Mouse (Mus musculus) lung, embryonic 15.5 days (tissue): Measurements from ENCODE around the gene Optc. TPM values are rescaled to one million over a fixed set of nuclear protein-coding genes. Genes with fewer than 3 reads are reported as not detected.

Source experiments
- ATAC-seq: fragments of 200-750 bp; cut with Nextera tagmentation; 2 replicates; pipeline ENCODE4 v1.8.0; 2017; ENCODE audit warnings: moderate number of reproducible peaks, borderline replicate concordance; ENCODE audit not compliant: low FRiP score, low TSS enrichment; ENCODE audit errors: extremely low read depth
- H3K27ac ChIP-seq: fragments of 300-500 bp; sonication (generic); 2 replicates; pipeline ENCODE4 v1.5.1; 2015; ENCODE audit warnings: moderate library complexity, mild to moderate bottlenecking, inconsistent platforms
- H3K27me3 ChIP-seq: fragments of 300-500 bp; sonication (generic); 2 replicates; pipeline ENCODE4 v1.6.1; 2015; ENCODE audit warnings: inconsistent platforms
- H3K36me3 ChIP-seq: fragments of 300-500 bp; sonication (generic); 2 replicates; pipeline ENCODE4 v1.6.1; 2015; ENCODE audit warnings: inconsistent platforms
- H3K4me1 ChIP-seq: fragments of 300-500 bp; sonication (generic); 2 replicates; pipeline ENCODE4 v1.6.1; 2015; ENCODE audit warnings: inconsistent platforms
- H3K4me2 ChIP-seq: fragments of 300-500 bp; sonication (generic); 2 replicates; pipeline ENCODE4 v1.6.1; 2015; ENCODE audit warnings: inconsistent platforms, mild to moderate bottlenecking, moderate library complexity
- H3K4me3 ChIP-seq: fragments of 300-500 bp; sonication (generic); 2 replicates; pipeline ENCODE4 v1.5.1; 2015; ENCODE audit warnings: mild to moderate bottlenecking, inconsistent platforms
- H3K9ac ChIP-seq: fragments of 300-500 bp; sonication (generic); 2 replicates; pipeline ENCODE4 v1.6.1; 2015; ENCODE audit warnings: inconsistent platforms
- H3K9me3 ChIP-seq: fragments of 300-500 bp; sonication (generic); 2 replicates; pipeline ENCODE4 v1.6.1; 2016; ENCODE audit warnings: inconsistent platforms
- WGBS: fragments of 180-500 bp; shearing (Covaris S2); methylation state at CpG from one replicate; pipeline ENCODE4 v1.1.7; 2015; 5-methylcytosine and 5-hydroxymethylcytosine counted together
- polyA plus RNA-seq: library from polyadenylated mRNA; unstranded; fragments of >200 nt; fragmentation: Nextera tagmentation; extraction: Ambion mirVana; gene quantifications from 2 replicates; pipeline ENCODE4 v1.2.1, GENCODE M21; 2015

Gene Optc
- polyA plus RNA-seq, 1 experiment from 2014 or later: 0.81 TPM

- no peak overlapping the region for H3K4me3 ChIP-seq
- no peaks in the 10 kb centered on the region for H3K27me3 ChIP-seq
- no peaks in the 10 kb centered on the region for H3K9me3 ChIP-seq
- no peak for ATAC-seq
- no peak overlapping the region for H3K27ac ChIP-seq
- H3K4me1 ChIP-seq: 0 out of 2 replicates have a peak, but pooled peaks cover 11% of the 10 kb centered on the region
- no peak overlapping the region for H3K9ac ChIP-seq
- WGBS: 71% methylated on average over 10 of the region's 10 CpGs
- H3K4me2 ChIP-seq: no peak overlapping the region
- H3K36me3 ChIP-seq: no peaks in the 10 kb centered on the region
Observed at GRCm38 (mm10) chr1:133934354-133934963, 26.7 kb upstream of the Optc start.

GRCm38 (mm10) chr1:133933301-133934195 lies 25.7 kb upstream of the Optc start:
- no peak overlapping the region for H3K27ac ChIP-seq
- H3K4me2 ChIP-seq: no peak overlapping the region
- 54% methylated on average over 14 of the region's 14 CpGs for WGBS
- no peaks in the 10 kb centered on the region for H3K9me3 ChIP-seq
- 0 out of 2 replicates have a peak, but pooled peaks cover 11% of the 10 kb centered on the region for H3K4me1 ChIP-seq
- no peaks in the 10 kb centered on the region for H3K36me3 ChIP-seq
- H3K9ac ChIP-seq: no peak overlapping the region
- H3K27me3 ChIP-seq: no peaks in the 10 kb centered on the region
- H3K4me3 ChIP-seq: no peak overlapping the region
- no peak for ATAC-seq

GRCm38 (mm10) chr1:133929980-133930379 lies 22.2 kb upstream of the Optc start:
- Histone ChIP-seq H3K4me1 (0 out of 2 replicates have a peak, but pooled peaks cover 10% of the 10 kb centered on the region), H3K4me3 (no peak overlapping the region), H3K27me3 (no peaks in the 10 kb centered on the region), H3K9me3 (no peaks in the 10 kb centered on the region), H3K4me2 (no peak overlapping the region), H3K27ac (no peak overlapping the region), H3K9ac (no peak overlapping the region), H3K36me3 (no peaks in the 10 kb centered on the region)
- 41% methylated on average over 3 of the region's 3 CpGs for WGBS
- ATAC-seq: no peak

DNA sequence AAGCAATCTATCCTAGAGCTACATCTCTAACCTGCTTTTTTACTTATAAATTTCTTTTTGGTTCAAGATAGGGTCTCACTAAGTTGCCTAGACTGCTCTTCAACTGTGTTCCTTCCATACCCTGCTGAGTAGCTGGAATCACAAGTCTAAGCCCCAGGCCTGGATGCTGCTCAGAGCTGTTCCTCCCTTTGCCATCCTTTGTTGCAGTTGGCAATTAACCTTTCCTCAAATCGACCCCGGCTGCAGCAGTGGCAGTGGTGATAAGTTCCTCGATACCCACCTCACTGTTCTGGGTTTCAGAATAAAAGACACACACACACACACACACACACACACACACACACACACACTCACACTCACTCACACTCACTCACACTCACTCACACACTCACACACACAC lies 17.4 kb upstream of the Optc start:
- no peak overlapping the region for H3K27ac ChIP-seq
- H3K36me3 ChIP-seq: no peaks in the 10 kb centered on the region
- H3K4me1 ChIP-seq: peaks cover 28% of the 10 kb centered on the region
- 94% methylated on average over 3 of the region's 3 CpGs for WGBS
- no peak overlapping the region for H3K9ac ChIP-seq
- H3K4me3 ChIP-seq: no peak overlapping the region
- H3K4me2 ChIP-seq: no peak overlapping the region
- ATAC-seq: no peak
- H3K9me3 ChIP-seq: no peaks in the 10 kb centered on the region
- H3K27me3 ChIP-seq: no peaks in the 10 kb centered on the region

DNA sequence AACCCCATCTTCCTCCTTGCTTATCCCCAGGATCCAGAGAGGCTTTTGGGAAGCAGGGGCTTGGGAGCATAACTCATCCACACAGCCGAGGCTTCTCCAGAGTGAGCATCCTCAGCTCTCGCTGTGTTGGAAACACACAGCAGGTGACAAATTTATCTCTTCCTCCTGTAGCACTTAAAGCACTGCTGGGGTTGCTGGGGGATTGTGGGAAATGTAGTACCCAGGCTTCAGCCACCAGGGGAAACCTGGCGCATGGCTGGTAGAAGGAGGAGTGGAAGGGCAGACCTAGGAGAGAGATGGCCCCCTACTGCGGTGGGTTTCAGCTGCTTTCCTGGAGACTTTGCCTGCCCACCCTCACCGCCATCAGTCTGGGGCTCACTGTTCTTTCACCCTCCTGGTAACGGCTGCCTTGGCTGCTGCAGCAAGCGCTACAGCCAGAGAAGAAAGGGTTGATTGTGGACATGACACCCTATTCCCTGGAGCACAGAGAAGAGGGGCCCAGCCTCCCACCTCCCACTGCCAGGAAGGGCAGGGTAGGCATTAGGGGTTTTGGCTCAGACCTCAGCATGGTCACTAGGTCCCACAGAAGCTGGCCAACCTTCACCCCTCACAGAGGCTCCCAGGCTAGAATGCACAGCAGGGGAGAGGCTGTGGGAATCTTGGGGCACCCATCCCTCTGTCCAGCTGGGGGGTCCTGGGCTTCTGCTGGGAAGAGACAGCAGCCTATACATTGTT lies 16.5 kb upstream of the Optc start:
- ATAC-seq: no peak
- Histone ChIP-seq H3K9me3 (no peaks in the 10 kb centered on the region), H3K4me3 (no peak overlapping the region), H3K27ac (no peak overlapping the region), H3K36me3 (no peaks in the 10 kb centered on the region), H3K4me1 (peaks cover 37% of the 10 kb centered on the region), H3K4me2 (no peak overlapping the region), H3K9ac (no peak overlapping the region), H3K27me3 (no peaks in the 10 kb centered on the region)
- WGBS: 40% methylated on average over 7 of the region's 7 CpGs

- H3K9ac ChIP-seq: no peak overlapping the region
- no peak overlapping the region for H3K4me3 ChIP-seq
- H3K27me3 ChIP-seq: no peaks in the 10 kb centered on the region
- no peaks in the 10 kb centered on the region for H3K36me3 ChIP-seq
- H3K4me2 ChIP-seq: no peak overlapping the region
- peaks cover 49% of the 10 kb centered on the region for H3K4me1 ChIP-seq
- H3K27ac ChIP-seq: 0 out of 2 replicates have a peak overlapping the region, but pooled peaks have one; percentile 95
- WGBS: 86% methylated on average over 5 of the region's 5 CpGs
- no peaks in the 10 kb centered on the region for H3K9me3 ChIP-seq
- ATAC-seq: no peak
Observed at GRCm38 (mm10) chr1:133923071-133923470, 15.3 kb upstream of the Optc start.

DNA sequence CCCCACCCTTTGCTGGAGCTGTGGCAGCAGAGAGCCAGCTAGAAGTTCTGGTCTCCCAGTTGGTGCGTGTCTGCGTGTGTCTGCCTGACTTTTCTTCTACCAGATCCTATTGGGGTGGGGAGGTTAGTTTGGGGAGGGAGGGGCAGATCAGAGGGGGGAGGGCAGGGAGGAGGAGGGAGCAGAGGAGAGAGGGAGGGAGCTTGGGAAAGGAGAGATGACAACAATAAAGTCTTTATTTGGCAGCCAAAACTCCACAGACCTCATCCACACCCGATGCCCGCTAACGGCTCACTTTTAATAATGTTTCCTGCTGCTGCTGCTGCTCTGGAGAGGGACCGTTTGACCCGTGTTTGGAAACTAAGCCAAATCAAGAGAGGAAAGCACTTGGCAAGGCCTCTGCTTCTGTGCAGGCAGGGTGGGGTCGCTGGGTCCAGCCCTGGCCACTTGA lies 13.5 kb upstream of the Optc start, which contains the start of gene Prelp:
Gene Prelp (minus strand): TSS at position 111 of the 448 bp plus-strand sequence.
- H3K36me3 ChIP-seq: no peaks in the 10 kb centered on the region
- H3K27me3 ChIP-seq: no peaks in the 10 kb centered on the region
- peak within 1 kb of the TSS; percentile 49 for H3K4me2 ChIP-seq
- WGBS: 3% methylated on average over 8 of the region's 8 CpGs
- peak within 1 kb of the TSS; percentile 95 for H3K27ac ChIP-seq
- H3K4me1 ChIP-seq: peaks cover 67% of the 10 kb centered on the region
- peak; percentile 53; the same call in 1 of the 2 replicates for ATAC-seq
- H3K9me3 ChIP-seq: no peaks in the 10 kb centered on the region
- H3K4me3 ChIP-seq: peak within 1 kb of the TSS; percentile 26
- H3K9ac ChIP-seq: peak within 1 kb of the TSS; percentile 23; the same call in 1 of the 2 replicates

GRCm38 (mm10) chr1:133920876-133921275 lies 13.1 kb upstream of the Optc start:
- Histone ChIP-seq H3K9ac (peak overlapping the region; percentile 23; the same call in 1 of the 2 replicates), H3K4me3 (peak overlapping the region; percentile 26), H3K4me2 (peak overlapping the region; percentile 49), H3K9me3 (no peaks in the 10 kb centered on the region), H3K27ac (peak overlapping the region; percentile 95), H3K36me3 (no peaks in the 10 kb centered on the region), H3K4me1 (peaks cover 71% of the 10 kb centered on the region), H3K27me3 (no peaks in the 10 kb centered on the region)
- ATAC-seq: 0 out of 2 replicates have a peak, but pooled peaks have one; percentile 19
- WGBS: 23% methylated on average over 3 of the region's 3 CpGs

- Histone ChIP-seq H3K9me3 (no peaks in the 10 kb centered on the region), H3K4me3 (peak overlapping the region; percentile 26; the same call in 1 of the 2 replicates), H3K27ac (peak overlapping the region; percentile 95), H3K9ac (no peak overlapping the region), H3K4me2 (peak overlapping the region; percentile 49), H3K4me1 (peaks cover 76% of the 10 kb centered on the region), H3K27me3 (no peaks in the 10 kb centered on the region), H3K36me3 (no peaks in the 10 kb centered on the region)
- 0 out of 2 replicates have a peak, but pooled peaks have one; percentile 6 for ATAC-seq
- whole genome bisulfite sequencing: 19% methylated on average over 3 of the region's 3 CpGs
Observed at GRCm38 (mm10) chr1:133920401-133920800, 12.6 kb upstream of the Optc start.

DNA sequence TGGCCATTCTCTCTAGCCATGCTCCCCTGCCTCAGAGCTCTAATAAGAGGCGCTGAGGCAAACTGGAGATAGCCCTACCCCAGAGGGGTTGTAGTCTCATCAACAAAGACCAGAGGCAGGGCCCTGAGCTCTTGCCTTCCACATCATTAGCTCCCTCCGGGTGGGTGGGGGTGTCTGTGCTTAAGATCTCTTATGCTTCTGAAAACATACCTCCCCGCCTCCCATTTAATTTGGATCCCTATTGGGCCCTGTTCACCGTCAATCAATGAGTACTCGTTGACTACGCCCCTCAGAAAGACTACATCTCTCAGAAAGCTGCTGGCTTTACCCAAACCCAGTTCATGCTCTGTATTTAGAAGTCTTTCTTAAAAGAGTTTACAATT lies 10.3 kb upstream of the Optc start:
- peak overlapping the region; percentile 95 for H3K27ac ChIP-seq
- H3K9me3 ChIP-seq: no peaks in the 10 kb centered on the region
- H3K4me2 ChIP-seq: peak overlapping the region; percentile 49
- H3K36me3 ChIP-seq: 0 out of 2 replicates have a peak, but pooled peaks cover 3% of the 10 kb centered on the region
- H3K27me3 ChIP-seq: no peaks in the 10 kb centered on the region
- peaks cover 82% of the 10 kb centered on the region for H3K4me1 ChIP-seq
- 41% methylated on average over 6 of the region's 6 CpGs for WGBS
- H3K4me3 ChIP-seq: no peak overlapping the region
- ATAC-seq: no peak
- H3K9ac ChIP-seq: 0 out of 2 replicates have a peak overlapping the region, but pooled peaks have one; percentile 1

GRCm38 (mm10) chr1:133917456-133918087 lies 9.8 kb upstream of the Optc start:
- Histone ChIP-seq H3K36me3 (0 out of 2 replicates have a peak, but pooled peaks cover 3% of the 10 kb centered on the region), H3K9me3 (no peaks in the 10 kb centered on the region), H3K27me3 (no peaks in the 10 kb centered on the region), H3K4me3 (no peak overlapping the region), H3K27ac (peak overlapping the region; percentile 95), H3K4me1 (peaks cover 78% of the 10 kb centered on the region), H3K4me2 (peak overlapping the region; percentile 49), H3K9ac (0 out of 2 replicates have a peak overlapping the region, but pooled peaks have one; percentile 1)
- 21% methylated on average over 11 of the region's 11 CpGs for WGBS
- 0 out of 2 replicates have a peak, but pooled peaks have one; percentile 19 for ATAC-seq
